Mouse (Mus musculus) G1E (cell line): ENCODE measurements around the gene Olfr871. TPM values are rescaled to one million over a fixed set of nuclear protein-coding genes. Genes with fewer than 3 reads are reported as not detected.
A peak's percentile ranks its signal among the peaks of the same experiment; 100 is the strongest.

Experiments
- ATAC-seq: 2 replicates; pipeline ENCODE4 v1.8.0; 2016; ENCODE audit warnings: mild to moderate bottlenecking; ENCODE audit not compliant: insufficient number of reproducible peaks, poor library complexity, low FRiP score, severe bottlenecking; ENCODE audit errors: extremely low read depth
- DNase-seq: peaks from one replicate; pipeline ENCODE4 v3.0.0; 2012; ENCODE audit warnings: low spot score
- H3K27me3 ChIP-seq: 2 replicates; pipeline ENCODE4 v1.6.1; 2012; ENCODE audit warnings: mild to moderate bottlenecking, low read length, inconsistent platforms; ENCODE audit not compliant: insufficient read depth
- H3K36me3 ChIP-seq: replicated peaks from 2 replicates; pipeline ENCODE3; 2012; ENCODE audit warnings: mild to moderate bottlenecking, inconsistent platforms
- H3K4me1 ChIP-seq: 2 replicates; pipeline ENCODE4 v1.6.1; 2012; ENCODE audit warnings: low read depth, low read length, inconsistent platforms, mixed read lengths; ENCODE audit not compliant: insufficient read depth
- H3K4me3 ChIP-seq: 2 replicates; pipeline ENCODE4 v1.5.1; 2012; ENCODE audit warnings: low read depth, mild to moderate bottlenecking, inconsistent platforms, low read length, moderate library complexity, mixed read lengths
- H3K9me3 ChIP-seq: replicated peaks from 2 replicates; pipeline ENCODE4 v1.6.1; 2012; ENCODE audit warnings: inconsistent platforms
- CTCF ChIP-seq: IDR thresholded peaks from 2 replicates; pipeline ENCODE4 v1.5.1; 2012; ENCODE audit warnings: low read depth, low read length, inconsistent platforms, mixed read lengths
- GATA1 ChIP-seq: IDR thresholded peaks from 2 replicates; pipeline ENCODE4 v1.6.1; 2012; ENCODE audit warnings: borderline replicate concordance, low read length, inconsistent platforms, mixed read lengths
- GATA2 ChIP-seq: IDR thresholded peaks from 2 replicates; pipeline ENCODE4 v1.6.1; 2012; ENCODE audit warnings: low read depth, low read length, inconsistent platforms, borderline replicate concordance
- POLR2AphosphoS5 ChIP-seq: IDR thresholded peaks from 2 replicates; pipeline ENCODE4 v1.6.1; 2012; ENCODE audit warnings: low read depth, low read length, inconsistent platforms; ENCODE audit not compliant: insufficient replicate concordance
- TAL1 ChIP-seq: conservative IDR thresholded peaks from 2 replicates; pipeline ENCODE4 v1.6.1; 2012; ENCODE audit warnings: low read depth, low read length, inconsistent platforms, mixed read lengths
- polyA plus RNA-seq: library from polyadenylated mRNA; stranded (reverse); fragments of >175 nt; gene quantifications from 2 replicates; pipeline ENCODE4 v1.2.3, GENCODE M21; 2012
- total RNA-seq, 2 experiments: library from RNA; stranded (forward) in 1 of 2; stranded (reverse) in 1 of 2; fragments of 200-1000 nt in 1 of 2; fragments of >200 nt in 1 of 2; fragmentation: Nextera tagmentation in 1 of 2; gene quantifications; 2 replicates each; pipeline ENCODE4 v1.2.3; 2014 to 2017

Olfr871 gene
- total and polyA plus RNA-seq, 3 experiments: not detected

GRCm38 (mm10) chr9:20211477-20211876 is 530 bp upstream of the Olfr871 start:
- DNase-seq (no peak), ATAC-seq (no peak)
- peaks cover 2% of the 10 kb centered on the region; the same call in 1 of the 2 replicates for H3K4me1 ChIP-seq
- H3K36me3 ChIP-seq: no peaks in the 10 kb centered on the region
- H3K9me3 ChIP-seq: no peaks in the 10 kb centered on the region
- H3K4me3 ChIP-seq: no peak overlapping the region
- TF ChIP-seq CTCF (no peak), POLR2AphosphoS5 (no peak), GATA1 (no peak)
- H3K27me3 ChIP-seq: no peaks in the 10 kb centered on the region

- no peaks in the 10 kb centered on the region for H3K36me3 ChIP-seq
- no peak for ATAC-seq
- H3K9me3 ChIP-seq: no peaks in the 10 kb centered on the region
- no peaks in the 10 kb centered on the region for H3K27me3 ChIP-seq
- TF ChIP-seq POLR2AphosphoS5 (no peak), CTCF (no peak), GATA1 (no peak), TAL1 (no peak), GATA2 (no peak)
- H3K4me3 ChIP-seq: no peak within 1 kb of the TSS
- DNase-seq: no peak
- H3K4me1 ChIP-seq: no peaks in the 10 kb centered on the region
Observed at GRCm38 (mm10) chr9:20236819-20237218, 24.8 kb downstream of the Olfr871 start, which contains the start of gene Olfr872. Olfr872 (plus strand) TSS chr9:20237119.

GRCm38 (mm10) chr9:20237378-20237777 is 25.4 kb downstream of the Olfr871 start:
- no peak for TF ChIP-seq GATA1
- TF ChIP-seq GATA2: no peak
- no peak for TF ChIP-seq POLR2AphosphoS5
- TF ChIP-seq TAL1: no peak
- no peak for TF ChIP-seq CTCF
- no peaks in the 10 kb centered on the region for H3K4me1 ChIP-seq
- H3K36me3 ChIP-seq: no peaks in the 10 kb centered on the region
- DNase-seq: peak; percentile 12
- no peaks in the 10 kb centered on the region for H3K27me3 ChIP-seq
- no peaks in the 10 kb centered on the region for H3K9me3 ChIP-seq
- H3K4me3 ChIP-seq: no peak overlapping the region
- ATAC-seq: no peak

Other genes starting within 250 kb of the Olfr871 start
- gene Olfr866, start 184.2 kb upstream of the Olfr871 start, total RNA-seq (2014; fragmentation: Nextera tagmentation): not detected in 2 replicates
- not detected in 2 replicates for gene Olfr866, start 184.2 kb upstream of the Olfr871 start, total RNA-seq (2017)
- not detected in 2 replicates for gene Olfr866, start 184.2 kb upstream of the Olfr871 start, polyA plus RNA-seq
- gene Olfr867, start 154.6 kb upstream of the Olfr871 start, total RNA-seq (2014; fragmentation: Nextera tagmentation): not detected in 2 replicates
- gene Olfr867, start 154.6 kb upstream of the Olfr871 start, total RNA-seq (2017): not detected in 2 replicates
- not detected in 2 replicates for gene Olfr867, start 154.6 kb upstream of the Olfr871 start, polyA plus RNA-seq
- gene Olfr868, start 113.6 kb upstream of the Olfr871 start, total RNA-seq (2014; fragmentation: Nextera tagmentation): not detected in 2 replicates
- gene Olfr868, start 113.6 kb upstream of the Olfr871 start, total RNA-seq (2017): 0.06 and 0.27 TPM in 2 replicates
- not detected in 2 replicates for gene Olfr868, start 113.6 kb upstream of the Olfr871 start, polyA plus RNA-seq
- not detected in 2 replicates for gene Olfr869, start 83.2 kb upstream of the Olfr871 start, total RNA-seq (2014; fragmentation: Nextera tagmentation)
- gene Olfr869, start 83.2 kb upstream of the Olfr871 start, total RNA-seq (2017): not detected in 2 replicates
- not detected in 2 replicates for gene Olfr869, start 83.2 kb upstream of the Olfr871 start, polyA plus RNA-seq
- not detected in 2 replicates for gene Olfr870, start 38.1 kb upstream of the Olfr871 start, total RNA-seq (2014; fragmentation: Nextera tagmentation)
- gene Olfr870, start 38.1 kb upstream of the Olfr871 start, total RNA-seq (2017): 0.06 and 0.11 TPM in 2 replicates
- not detected in 2 replicates for gene Olfr870, start 38.1 kb upstream of the Olfr871 start, polyA plus RNA-seq
- not detected in 2 replicates for gene Olfr872, start 24.9 kb downstream of the Olfr871 start, total RNA-seq (2014; fragmentation: Nextera tagmentation)
- not detected in 2 replicates for gene Olfr872, start 24.9 kb downstream of the Olfr871 start, total RNA-seq (2017)
- not detected in 2 replicates for gene Olfr872, start 24.9 kb downstream of the Olfr871 start, polyA plus RNA-seq
- not detected in 2 replicates for gene Olfr39, start 70.1 kb downstream of the Olfr871 start, total RNA-seq (2014; fragmentation: Nextera tagmentation)
- gene Olfr39, start 70.1 kb downstream of the Olfr871 start, total RNA-seq (2017): 0.27 TPM in 1 of 2 replicates, not detected in the other
- gene Olfr39, start 70.1 kb downstream of the Olfr871 start, polyA plus RNA-seq: not detected in 2 replicates
- not detected in 2 replicates for gene Olfr873, start 86.3 kb downstream of the Olfr871 start, total RNA-seq (2014; fragmentation: Nextera tagmentation)
- 0.12 and 0.27 TPM in 2 replicates for gene Olfr873, start 86.3 kb downstream of the Olfr871 start, total RNA-seq (2017)
- gene Olfr873, start 86.3 kb downstream of the Olfr871 start, polyA plus RNA-seq: not detected in 2 replicates
- gene Olfr18, start 123.9 kb downstream of the Olfr871 start, total RNA-seq (2014; fragmentation: Nextera tagmentation): not detected in 2 replicates
- gene Olfr18, start 123.9 kb downstream of the Olfr871 start, total RNA-seq (2017): 0.11 and 0.12 TPM in 2 replicates
- not detected in 2 replicates for gene Olfr18, start 123.9 kb downstream of the Olfr871 start, polyA plus RNA-seq
- gene Zfp560, start 173.0 kb downstream of the Olfr871 start, total RNA-seq (2014; fragmentation: Nextera tagmentation): 17.5 and 23.0 TPM in 2 replicates
- 25.4 and 28.9 TPM in 2 replicates for gene Zfp560, start 173.0 kb downstream of the Olfr871 start, total RNA-seq (2017)
- 0.86 and 2.4 TPM in 2 replicates for gene Zfp560, start 173.0 kb downstream of the Olfr871 start, polyA plus RNA-seq
- 26.8 and 30.0 TPM in 2 replicates for gene Zfp26, start 248.0 kb downstream of the Olfr871 start, total RNA-seq (2014; fragmentation: Nextera tagmentation)
- gene Zfp26, start 248.0 kb downstream of the Olfr871 start, total RNA-seq (2017): 24.1 and 31.4 TPM in 2 replicates
- 0.28 and 0.31 TPM in 2 replicates for gene Zfp26, start 248.0 kb downstream of the Olfr871 start, polyA plus RNA-seq